Mouse (Mus musculus): Measurements from ENCODE around the gene Ctsw.

Ctsw gene

DNA sequence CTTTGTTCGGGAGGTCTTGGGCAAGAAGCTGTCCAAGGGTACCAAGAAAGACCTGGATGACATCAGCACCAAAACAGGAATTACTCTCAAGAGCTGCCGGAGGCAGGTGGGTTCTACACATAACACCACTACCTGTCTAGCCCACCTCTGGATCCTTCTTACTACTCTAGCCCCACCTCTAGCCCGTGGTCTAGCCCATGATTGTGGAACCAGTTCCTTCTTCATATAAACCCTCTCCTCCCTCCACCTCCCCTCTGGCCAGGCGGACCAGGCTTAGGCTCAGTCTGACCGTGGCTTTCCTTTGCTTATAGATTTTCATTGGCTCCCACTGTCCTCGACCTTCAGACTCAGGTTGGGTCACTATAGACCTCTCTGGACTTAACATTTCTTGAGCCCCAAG lies 6.9 kb downstream of the Ctsw start:
- no peak for DNase-seq

- DNase-seq: peak; percentile 85
Measured at GRCm38 (mm10) chr19:5460465-5460911, 7.8 kb downstream of the Ctsw start, which contains the start of gene Fibp. TSS of gene Fibp (plus strand) at chr19:5460615.

DNA sequence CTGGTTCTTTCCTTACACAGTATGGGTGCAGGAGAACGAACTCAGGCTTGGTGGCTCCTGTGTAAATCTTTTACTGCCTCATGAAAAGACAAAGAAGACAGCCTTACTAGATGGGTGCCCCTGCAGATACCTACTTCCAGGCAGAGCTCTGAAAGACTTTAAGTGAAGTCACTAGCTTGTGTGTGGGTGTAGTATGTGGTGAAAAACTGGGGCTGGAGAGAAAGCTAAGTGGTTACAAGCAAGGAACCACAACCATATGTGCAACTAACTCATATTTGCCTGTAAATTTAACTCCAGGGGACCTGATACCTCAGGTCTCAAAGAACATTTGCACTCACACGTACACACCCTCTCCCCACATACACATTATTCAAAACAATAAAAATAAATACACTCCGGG lies 8.4 kb downstream of the Ctsw start:
- no peak for DNase-seq

DNA sequence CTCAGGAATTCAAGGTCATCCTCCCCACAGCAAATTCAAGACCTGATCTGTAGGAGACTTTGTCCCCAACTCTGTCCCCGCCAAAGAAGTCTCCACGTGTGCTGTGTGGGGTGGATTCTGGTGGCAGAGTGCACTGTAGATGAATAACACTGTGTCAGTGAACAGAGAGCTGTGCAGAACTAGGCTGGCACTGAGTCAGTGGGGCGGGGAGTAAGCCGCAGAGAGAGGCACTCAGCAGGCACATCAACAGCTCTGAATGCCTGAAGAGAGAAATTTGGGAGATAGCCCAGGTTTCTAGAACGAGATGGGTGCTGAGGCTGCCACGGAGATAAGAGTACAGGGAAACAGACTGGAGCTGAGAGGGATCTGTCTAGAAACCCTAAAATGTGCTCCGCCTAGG lies 9.3 kb downstream of the Ctsw start:
- DNase-seq: no peak

DNA sequence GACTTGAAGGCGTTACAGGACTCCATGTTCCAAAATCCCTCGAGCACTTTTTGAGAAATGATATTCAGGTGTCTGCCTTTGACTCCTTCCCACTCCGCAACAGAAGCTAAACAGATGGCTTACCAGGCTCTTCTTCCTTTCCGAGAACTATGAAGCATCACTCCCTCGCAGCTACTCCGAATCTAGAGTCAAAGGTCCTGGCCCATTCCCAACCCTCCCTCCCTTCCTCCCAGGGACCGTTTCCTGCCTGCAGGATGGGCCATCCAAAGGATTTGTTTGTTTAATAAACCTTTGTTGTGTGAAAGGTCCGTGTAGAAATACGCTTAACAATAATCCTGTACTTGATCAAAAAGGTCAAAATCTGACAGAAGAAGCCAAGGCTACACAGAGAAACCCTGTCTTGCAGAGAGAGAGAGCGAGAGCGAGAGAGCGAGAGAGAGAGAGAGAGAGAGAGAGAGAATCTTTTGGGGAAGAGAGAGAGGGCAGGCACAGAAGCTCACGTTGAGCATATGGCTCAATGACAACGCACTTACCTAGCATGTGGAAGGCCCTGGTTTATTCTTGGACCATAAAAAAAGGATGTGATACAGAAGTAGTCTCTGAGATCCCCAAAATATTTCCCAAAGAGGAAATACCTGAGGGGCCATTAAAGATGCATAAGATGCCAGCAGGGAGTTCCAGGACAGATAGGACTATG lies 10.4 kb downstream of the Ctsw start, which contains the start of gene Ccdc85b:
Ccdc85b (minus strand) TSS at position 149 of the 697 bp plus-strand sequence.
- no peak for DNase-seq

DNA sequence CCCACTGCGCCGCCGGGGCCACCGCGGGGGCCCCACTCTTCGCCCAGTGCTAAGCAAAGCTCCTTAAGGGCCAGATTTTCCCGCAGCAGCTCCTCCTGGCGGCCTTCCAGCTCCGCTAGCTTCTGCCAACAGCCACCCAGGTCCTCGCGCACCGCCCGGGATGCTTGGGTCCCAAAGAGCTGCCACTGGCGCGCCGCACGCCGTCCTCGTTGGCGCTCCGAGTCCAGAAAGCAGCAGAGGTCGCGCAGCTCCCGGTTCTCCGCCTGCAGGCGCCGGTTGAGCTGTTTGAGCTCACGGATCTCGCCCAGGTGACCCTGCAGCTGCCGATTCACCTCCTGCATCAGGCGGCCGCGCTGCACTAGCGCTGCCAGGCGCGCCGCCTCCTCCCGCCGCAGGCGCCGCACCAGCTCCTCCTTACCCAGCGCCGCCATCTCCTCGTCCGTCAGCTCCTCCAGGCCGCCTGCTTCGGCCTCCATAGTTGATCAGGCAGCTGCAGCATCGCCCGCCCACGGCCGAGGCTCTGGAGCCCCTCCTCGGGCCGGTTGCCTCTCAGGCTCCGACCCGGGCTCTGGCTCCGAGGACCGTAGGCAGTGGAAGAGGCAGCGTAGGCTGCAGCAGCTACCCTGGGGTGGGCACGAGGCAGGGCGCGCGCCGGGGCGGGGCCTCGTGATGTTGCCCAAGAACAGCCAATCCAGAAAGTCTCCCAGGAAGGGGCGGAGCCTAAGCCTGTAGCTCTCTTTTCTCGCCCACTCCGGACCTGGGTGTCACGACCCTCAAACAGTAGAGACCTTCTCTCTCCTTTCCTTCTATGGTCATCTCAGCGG lies 11.2 kb downstream of the Ctsw start:
- DNase-seq: peak; percentile 97

DNA sequence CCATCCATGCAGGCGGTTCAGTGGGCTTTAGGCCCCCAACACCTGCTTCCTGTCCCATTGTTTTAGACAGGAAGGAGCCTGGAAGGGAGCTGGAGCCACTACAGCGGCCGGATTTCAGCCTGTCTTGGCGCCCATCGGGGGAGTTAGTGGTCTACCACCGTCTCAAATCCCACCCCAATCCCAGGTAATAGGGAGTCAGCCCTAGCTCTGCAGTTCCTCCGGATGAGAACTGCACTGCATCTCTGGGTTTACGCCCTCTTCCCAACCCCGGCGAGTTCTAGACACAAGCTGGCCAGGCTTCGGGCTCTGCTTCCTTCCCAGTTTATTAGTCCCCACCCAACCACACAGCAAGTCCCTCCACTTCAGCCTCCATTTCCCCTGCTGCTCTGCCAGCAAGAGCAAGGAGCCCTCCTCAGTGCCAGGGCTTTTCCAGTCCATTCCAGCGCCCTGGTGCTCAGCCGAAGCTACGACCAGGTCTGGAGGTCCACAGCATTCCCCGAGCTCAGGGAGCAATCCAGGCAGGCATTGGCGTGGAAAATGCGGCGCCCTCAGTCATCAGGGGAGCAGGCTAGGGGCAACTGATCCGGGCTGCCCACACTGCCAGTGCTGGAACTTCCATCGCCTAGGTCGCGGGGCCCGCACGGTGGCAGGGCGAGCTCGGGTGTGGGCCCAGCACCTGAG lies 11.9 kb downstream of the Ctsw start:
- no peak for DNase-seq

DNA sequence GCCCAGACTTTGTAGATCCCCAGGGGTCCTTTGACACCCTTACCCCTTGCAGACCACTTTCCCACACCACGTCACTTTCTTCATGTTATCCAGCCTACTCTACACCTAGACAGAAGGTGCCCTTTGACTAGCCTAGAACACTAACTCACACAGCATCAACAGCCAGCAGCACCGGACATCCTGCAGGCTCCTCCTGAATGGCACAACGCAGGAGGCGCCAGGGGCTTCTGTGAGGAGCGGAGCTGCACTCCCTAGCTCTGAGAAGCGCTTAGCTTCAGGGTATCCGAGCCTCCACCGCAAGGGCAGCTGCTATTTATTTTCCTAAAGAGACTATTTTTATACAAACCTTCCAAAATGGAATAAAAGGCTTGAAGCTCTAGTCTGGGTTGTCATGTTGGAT lies 12.7 kb downstream of the Ctsw start:
- no peak for DNase-seq

DNA sequence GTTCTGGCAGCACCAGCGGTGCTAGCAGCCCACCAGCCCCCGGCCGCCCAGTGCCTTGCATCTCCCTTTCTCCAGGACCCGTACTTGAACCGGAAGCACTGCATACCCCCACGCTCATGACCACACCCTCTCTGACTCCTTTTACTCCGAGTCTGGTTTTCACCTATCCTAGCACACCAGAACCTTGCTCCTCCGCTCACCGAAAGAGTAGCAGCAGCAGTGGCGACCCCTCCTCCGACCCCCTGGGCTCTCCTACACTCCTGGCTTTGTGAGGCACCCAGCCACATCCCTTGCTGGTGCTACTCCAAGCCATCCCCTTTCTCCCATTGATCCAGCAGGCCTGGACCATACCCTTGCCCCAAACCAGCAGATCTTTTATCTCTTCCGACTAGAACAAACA lies 13.3 kb downstream of the Ctsw start:
- DNase-seq: no peak

DNA sequence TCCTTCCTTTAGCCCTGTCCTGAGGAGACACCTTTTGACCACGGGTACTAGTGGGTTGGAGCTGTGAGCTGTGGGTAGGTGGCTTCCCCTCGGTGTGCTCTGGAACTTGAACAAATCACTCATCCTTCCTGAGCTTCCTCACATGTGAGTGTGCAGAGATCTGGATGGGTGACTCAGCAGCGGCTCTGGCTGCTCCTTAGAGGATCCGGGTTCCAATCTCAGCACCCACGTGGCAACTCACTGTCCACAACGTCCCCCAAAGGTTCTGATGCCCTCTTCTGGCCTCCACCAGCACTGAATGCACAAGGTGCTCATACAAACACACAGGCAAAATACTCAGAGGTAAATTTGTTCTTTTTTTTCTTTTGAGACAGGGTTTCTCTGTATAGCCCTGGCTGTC lies 16.5 kb downstream of the Ctsw start:
- DNase-seq: no peak

DNA sequence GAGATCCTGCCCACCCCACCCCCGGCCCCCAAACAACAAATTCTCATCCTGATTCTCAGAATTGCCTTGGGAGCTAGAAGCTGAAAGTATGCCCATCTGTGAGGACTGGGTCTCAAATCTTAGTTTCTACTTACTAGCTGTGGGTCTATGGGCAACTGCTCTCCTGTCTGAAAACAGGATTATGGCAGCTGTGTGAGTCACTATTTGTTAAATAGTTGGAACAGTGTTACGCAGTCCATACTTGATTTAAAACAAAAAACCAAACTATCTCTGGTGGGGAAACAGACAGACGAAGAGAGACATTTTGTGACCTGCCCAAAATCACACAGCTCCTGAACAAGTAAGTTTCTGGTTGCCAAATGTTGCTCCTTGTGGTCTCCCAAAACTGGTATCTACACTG lies 18.6 kb downstream of the Ctsw start:
- no peak for DNase-seq

- no peak for DNase-seq
Measured at GRCm38 (mm10) chr19:5448354-5449150, 19.8 kb downstream of the Ctsw start.

- DNase-seq: peak; percentile 90
Measured at GRCm38 (mm10) chr19:5447515-5448353, 20.6 kb downstream of the Ctsw start, which contains the start of gene Fosl1. TSS of gene Fosl1 (plus strand) at chr19:5447547.

DNA sequence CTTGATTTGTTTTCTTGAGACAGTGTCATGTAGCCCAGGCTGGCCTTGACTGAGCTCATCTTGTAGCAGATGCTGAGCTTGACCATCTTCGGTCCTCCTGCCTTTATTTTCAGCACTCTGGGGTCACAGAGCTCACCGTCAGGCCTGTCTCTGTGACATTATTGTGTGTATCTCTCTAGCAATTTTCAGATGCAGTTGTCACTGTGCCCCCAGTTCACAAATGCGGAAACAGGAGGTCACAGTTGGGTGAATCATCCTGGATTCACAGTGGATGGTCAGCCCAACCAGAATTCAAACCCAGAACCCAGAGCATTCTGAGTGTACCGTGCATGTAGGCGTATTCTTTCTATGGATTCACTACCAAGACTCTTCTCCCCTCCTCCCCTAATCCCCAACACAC lies 22.6 kb downstream of the Ctsw start:
- no peak for DNase-seq

- no peak for DNase-seq
Measured at GRCm38 (mm10) chr19:5444954-5445353, 23.4 kb downstream of the Ctsw start.

GRCm38 (mm10) chr19:5444371-5444908 lies 23.9 kb downstream of the Ctsw start:
- no peak for DNase-seq

DNA sequence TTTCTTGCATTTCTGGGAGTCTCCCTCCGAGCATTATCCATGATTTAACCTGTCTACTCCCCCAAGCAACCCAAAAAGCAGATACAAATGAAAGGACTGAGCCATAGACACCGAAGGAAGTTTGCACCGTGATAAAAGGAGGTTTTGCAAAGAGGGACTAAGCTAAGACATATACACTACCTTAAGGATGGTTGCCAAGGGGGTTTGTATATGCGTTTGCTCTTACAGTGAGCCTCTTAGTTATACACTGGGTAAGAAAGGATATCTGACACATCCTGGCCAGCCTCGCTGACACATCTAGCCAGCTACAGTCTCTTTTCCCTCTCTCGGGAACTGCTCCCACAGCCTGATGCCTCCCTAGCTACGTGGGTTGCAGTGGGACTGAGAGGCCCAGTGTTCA lies 34.4 kb downstream of the Ctsw start:
- DNase-seq: no peak

DNA sequence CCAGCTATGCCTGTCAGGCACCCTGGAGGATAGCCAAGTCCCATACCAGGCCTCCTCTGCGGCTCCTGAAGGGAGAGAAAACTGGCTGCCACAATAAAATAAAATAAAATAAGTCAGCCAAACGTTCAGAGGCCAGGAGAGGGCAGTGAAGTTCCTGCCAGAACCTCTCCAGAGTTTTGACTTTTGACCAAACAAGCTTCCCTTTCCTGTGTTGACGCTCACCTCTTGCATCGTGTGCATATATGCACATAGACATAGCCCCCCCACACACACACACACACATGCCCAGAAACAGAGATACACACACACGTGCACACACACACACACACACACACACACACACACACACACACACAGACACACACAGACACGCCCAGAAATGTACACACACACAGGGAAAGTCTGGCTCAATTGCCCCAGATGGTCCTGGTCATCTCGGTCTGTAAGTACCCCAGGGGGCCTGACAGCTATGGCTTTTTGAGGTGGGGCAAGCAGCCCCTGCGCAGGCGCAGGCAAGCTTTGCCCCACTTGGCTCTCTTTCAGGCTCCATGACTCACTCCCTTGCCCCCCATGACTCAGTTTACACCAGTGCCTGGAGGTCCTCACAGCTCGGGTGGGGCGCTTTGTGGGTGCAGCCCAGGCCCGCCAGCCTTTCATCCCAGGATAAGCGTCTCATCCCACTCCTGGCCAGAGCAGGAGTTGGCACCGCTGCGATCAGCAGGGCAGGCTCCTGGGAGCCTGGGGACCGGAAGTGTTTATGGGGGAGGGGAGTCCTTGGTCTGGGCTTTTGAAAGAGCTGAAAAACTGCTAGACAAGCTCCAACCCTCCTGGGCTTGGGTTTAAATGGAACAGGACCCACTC lies 35.1 kb downstream of the Ctsw start:
- DNase-seq: peak; percentile 81

- no peak for DNase-seq
Measured at GRCm38 (mm10) chr19:5431911-5432464, 36.3 kb downstream of the Ctsw start.

GRCm38 (mm10) chr19:5430408-5430807 lies 37.9 kb downstream of the Ctsw start:
- peak; percentile 37 for DNase-seq
